Mouse (Mus musculus) C2C12 (cell line): ENCODE results near the gene Znrf3.

Experiments
- CTCF ChIP-seq: IDR thresholded peaks from one replicate; pipeline ENCODE4 v1.5.1; 2011; ENCODE audit not compliant: control insufficient read depth, insufficient read depth, insufficient read length
- MAX ChIP-seq: IDR thresholded peaks from one replicate; pipeline ENCODE4 v1.6.1; 2011; ENCODE audit warnings: mild to moderate bottlenecking, control low read depth

DNA sequence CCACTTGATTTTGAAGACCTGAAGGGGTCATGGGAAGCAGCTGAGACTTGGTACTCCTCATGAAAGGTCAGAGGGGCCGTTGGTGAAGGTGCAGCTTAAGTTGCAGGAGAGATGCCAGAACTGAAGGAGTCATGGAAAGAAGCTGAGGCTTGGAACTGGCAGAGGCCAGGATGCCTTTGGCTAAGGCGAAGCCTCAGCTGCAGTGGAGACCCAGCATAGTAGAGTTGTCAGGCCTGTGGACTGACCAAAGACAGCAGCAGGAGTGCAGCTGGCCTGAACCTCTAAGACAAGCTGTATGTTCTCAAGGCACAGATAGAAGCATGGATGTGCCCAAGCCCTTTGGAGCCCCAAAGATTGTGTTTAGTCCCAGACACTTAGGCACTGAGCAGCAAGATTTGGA lies 40.5 kb downstream of the Znrf3 start:
- no peak for TF ChIP-seq CTCF
- no peak for TF ChIP-seq MAX
